Mouse (Mus musculus) kidney, embryonic 14.5 days (tissue): Measurements from ENCODE around the gene Plin2. TPM values are rescaled to one million over a fixed set of nuclear protein-coding genes. Genes with fewer than 3 reads are reported as not detected.
"Not testable (repeated sequence)": the region's sequence is repeated elsewhere in the genome, so short reads cannot be mapped to it uniquely, and the experiment has no call there.

ENCODE experiments used
- ATAC-seq: fragments of 200-750 bp; cut with Nextera tagmentation; 2 replicates; pipeline ENCODE4 v1.8.0; 2017; ENCODE audit warnings: moderate number of reproducible peaks, mild to moderate bottlenecking, moderate TSS enrichment, moderate library complexity; ENCODE audit not compliant: low FRiP score, low TSS enrichment
- H3K27ac ChIP-seq: fragments of 300-500 bp; sonication (generic); 2 replicates; pipeline ENCODE4 v1.5.1; 2014; ENCODE audit warnings: low read depth, mild to moderate bottlenecking, low read length, moderate library complexity, mixed read lengths
- H3K27me3 ChIP-seq: fragments of 300-500 bp; sonication (generic); 2 replicates; pipeline ENCODE4 v1.6.1; 2014; ENCODE audit warnings: mild to moderate bottlenecking, low read length; ENCODE audit not compliant: control insufficient read depth, insufficient read depth
- H3K36me3 ChIP-seq: fragments of 300-500 bp; sonication (generic); 2 replicates; pipeline ENCODE4 v1.6.1; 2014; ENCODE audit warnings: low read length, mixed read lengths; ENCODE audit not compliant: control insufficient read depth, insufficient read depth
- H3K4me1 ChIP-seq: fragments of 300-500 bp; sonication (generic); 2 replicates; pipeline ENCODE4 v1.6.1; 2014; ENCODE audit warnings: low read length, mixed read lengths; ENCODE audit not compliant: control insufficient read depth, insufficient read depth
- H3K4me2 ChIP-seq: fragments of 300-500 bp; sonication (generic); replicated peaks from 2 replicates; pipeline ENCODE4 v1.6.1; 2014; ENCODE audit warnings: low read depth, mild to moderate bottlenecking, low read length
- H3K4me3 ChIP-seq: fragments of 300-500 bp; sonication (generic); 2 replicates; pipeline ENCODE4 v1.5.1; 2014; ENCODE audit warnings: mild to moderate bottlenecking, low read length
- H3K9ac ChIP-seq: fragments of 300-500 bp; sonication (generic); 2 replicates; pipeline ENCODE4 v1.6.1; 2014; ENCODE audit warnings: low read depth, mild to moderate bottlenecking, low read length, moderate library complexity
- H3K9me3 ChIP-seq: fragments of 300-500 bp; sonication (generic); 2 replicates; pipeline ENCODE4 v1.6.1; 2016; ENCODE audit warnings: low read length; ENCODE audit not compliant: control insufficient read depth
- WGBS: fragments of 180-500 bp; shearing (Covaris S2); extraction: QIAGEN DNeasy Blood & Tissue Kit; methylation state at CpG from one replicate; pipeline ENCODE4 v1.1.7; 2014; 5-methylcytosine and 5-hydroxymethylcytosine counted together
- polyA plus RNA-seq: library from polyadenylated mRNA; unstranded; fragments of >200 nt; fragmentation: Nextera tagmentation; extraction: Ambion mirVana; gene quantifications from 2 replicates; pipeline ENCODE4 v1.2.1, GENCODE M21; 2014

Gene Plin2
- polyA plus RNA-seq, 1 experiment from 2014 or later: 56.5 TPM

DNA sequence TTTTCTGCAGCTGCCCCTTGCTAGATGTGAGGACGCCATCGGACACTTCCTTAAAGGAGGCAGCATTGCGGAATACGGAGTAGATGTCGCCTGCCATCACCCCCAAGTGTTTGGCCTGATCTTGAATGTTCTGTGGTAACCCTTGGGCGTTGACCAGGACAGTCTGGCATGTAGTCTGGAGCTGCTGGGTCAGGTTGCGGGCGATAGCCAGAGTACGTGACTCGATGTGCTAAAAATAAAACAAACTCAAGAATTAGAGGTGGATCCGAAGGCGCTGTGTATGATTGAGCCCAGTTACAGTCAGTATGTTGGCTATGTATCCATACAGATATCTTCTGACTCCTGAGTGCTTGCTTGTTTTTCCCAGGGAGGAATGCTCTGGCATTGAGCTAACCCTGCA is 12.7 kb downstream of the Plin2 start:
- WGBS: 96% methylated on average over 12 of the region's 12 CpGs
- no peak overlapping the region for H3K4me2 ChIP-seq
- no peaks in the 10 kb centered on the region for H3K4me1 ChIP-seq
- no peak overlapping the region for H3K27ac ChIP-seq
- H3K9ac ChIP-seq: no peak overlapping the region
- H3K4me3 ChIP-seq: no peak overlapping the region
- no peaks in the 10 kb centered on the region for H3K9me3 ChIP-seq
- peaks cover 48% of the 10 kb centered on the region for H3K36me3 ChIP-seq
- H3K27me3 ChIP-seq: no peaks in the 10 kb centered on the region
- ATAC-seq: no peak

- WGBS: 89% methylated on average over 8 of the region's 8 CpGs
- ATAC-seq, H3K27me3 ChIP-seq, H3K9me3 ChIP-seq, H3K4me1 ChIP-seq, H3K27ac ChIP-seq, H3K4me3 ChIP-seq, H3K9ac ChIP-seq, H3K4me2 ChIP-seq: not testable (repeated sequence)
- H3K36me3 ChIP-seq: peaks cover 42% of the 10 kb centered on the region
These were observed 13.4 kb downstream of the Plin2 start for GRCm38 (mm10) chr4:86656410-86656809.

DNA sequence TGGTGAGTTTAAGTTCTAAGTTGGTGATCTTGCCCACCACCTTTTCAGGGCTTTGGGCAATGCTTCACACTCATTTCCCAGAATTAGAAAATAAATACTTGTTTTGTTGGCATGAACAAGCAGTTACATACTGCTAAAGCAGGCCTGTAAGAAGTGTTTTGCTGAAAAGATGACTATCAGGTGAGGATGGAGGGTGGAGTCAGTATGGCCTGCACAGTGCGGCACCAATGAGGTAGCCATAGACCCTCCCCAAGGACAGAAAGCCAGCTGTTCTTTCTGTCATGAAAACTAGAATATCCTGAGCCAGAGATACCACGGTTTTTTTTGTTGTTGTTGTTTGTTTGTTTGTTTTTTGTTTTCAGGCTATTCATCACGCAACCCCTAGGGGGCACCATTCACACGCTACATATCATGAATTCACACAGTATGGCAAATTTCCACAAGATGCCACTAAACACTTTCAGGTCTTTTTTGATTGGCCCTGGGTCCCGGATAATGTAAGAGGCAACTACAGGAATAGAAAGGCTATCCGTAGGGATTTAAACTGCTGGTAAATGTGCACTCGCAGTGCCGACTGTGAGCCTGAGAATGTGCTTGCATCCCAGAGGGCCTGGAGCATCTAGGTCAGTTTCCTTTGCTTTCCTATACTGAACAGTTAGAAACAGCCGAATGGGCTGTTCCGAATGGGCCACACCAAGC is 18.0 kb downstream of the Plin2 start:
- no peak overlapping the region for H3K9ac ChIP-seq
- peaks cover 4% of the 10 kb centered on the region; the same call in 1 of the 2 replicates for H3K36me3 ChIP-seq
- no peaks in the 10 kb centered on the region for H3K27me3 ChIP-seq
- no peak overlapping the region for H3K27ac ChIP-seq
- 72% methylated on average over 10 of the region's 10 CpGs for WGBS
- no peaks in the 10 kb centered on the region for H3K9me3 ChIP-seq
- H3K4me3 ChIP-seq: no peak overlapping the region
- no peak for ATAC-seq
- no peaks in the 10 kb centered on the region for H3K4me1 ChIP-seq
- no peak overlapping the region for H3K4me2 ChIP-seq

- H3K9me3 ChIP-seq, H3K4me1 ChIP-seq, H3K4me2 ChIP-seq, H3K4me3 ChIP-seq, H3K27ac ChIP-seq, ATAC-seq, H3K9ac ChIP-seq, H3K36me3 ChIP-seq, H3K27me3 ChIP-seq: not testable (repeated sequence)
- WGBS: 88% methylated on average over 10 of the region's 13 CpGs
These were observed 21.5 kb downstream of the Plin2 start for GRCm38 (mm10) chr4:86648394-86648793.

DNA sequence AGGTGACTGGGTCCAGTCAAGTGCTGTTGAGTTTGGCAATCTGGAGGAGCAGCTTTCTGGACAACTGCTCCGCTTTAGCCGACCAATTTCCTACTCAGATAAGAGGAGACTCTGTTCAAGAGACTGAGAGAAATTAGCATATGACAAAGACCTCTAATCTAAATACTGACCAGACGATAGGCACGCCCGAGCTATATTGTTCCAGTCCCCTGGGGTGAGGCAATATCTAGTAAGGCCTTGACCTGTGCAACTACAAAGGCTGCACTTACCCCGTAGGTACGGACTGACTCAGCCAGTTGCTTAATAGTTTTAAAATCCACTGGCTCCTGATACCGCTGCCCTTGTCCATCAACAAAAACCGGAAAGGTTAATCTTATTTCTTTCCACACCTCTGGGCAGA is 32.3 kb downstream of the Plin2 start:
- not testable (repeated sequence) for H3K4me1 ChIP-seq, H3K9me3 ChIP-seq, H3K9ac ChIP-seq, H3K4me2 ChIP-seq, H3K27me3 ChIP-seq, H3K27ac ChIP-seq, ATAC-seq, H3K36me3 ChIP-seq, H3K4me3 ChIP-seq
- 96% methylated on average over 9 of the region's 9 CpGs for WGBS

GRCm38 (mm10) chr4:86634873-86635272 is 35.0 kb downstream of the Plin2 start:
- not testable (repeated sequence) for H3K4me3 ChIP-seq, ATAC-seq, H3K9me3 ChIP-seq, H3K27me3 ChIP-seq, H3K4me2 ChIP-seq, H3K9ac ChIP-seq, H3K27ac ChIP-seq, H3K36me3 ChIP-seq, H3K4me1 ChIP-seq

- H3K4me2 ChIP-seq, H3K36me3 ChIP-seq, H3K27me3 ChIP-seq, H3K9ac ChIP-seq, H3K27ac ChIP-seq, H3K4me1 ChIP-seq, H3K9me3 ChIP-seq, H3K4me3 ChIP-seq, ATAC-seq: not testable (repeated sequence)
These were observed 35.5 kb downstream of the Plin2 start for GRCm38 (mm10) chr4:86634312-86634711.

DNA sequence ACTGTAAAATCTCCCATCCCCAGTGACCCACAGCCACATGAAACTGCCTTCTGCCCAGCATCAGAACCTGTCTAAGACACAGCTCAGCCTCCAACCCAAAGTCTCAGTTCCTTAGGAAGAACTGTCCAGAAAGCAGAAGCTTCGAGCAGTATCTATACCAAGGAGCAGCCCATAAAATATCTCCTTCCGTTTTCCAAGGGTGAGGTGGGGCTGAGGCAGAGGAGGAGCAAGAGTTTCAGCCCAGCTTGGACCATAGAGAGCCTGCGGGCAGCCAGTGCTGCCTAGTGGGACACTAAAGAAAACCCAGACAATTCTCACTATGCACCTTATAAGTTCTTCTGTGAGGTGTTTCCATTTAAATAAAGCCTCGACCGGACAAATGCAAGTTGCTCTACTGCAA is 37.3 kb downstream of the Plin2 start:
- not testable (repeated sequence) for H3K9me3 ChIP-seq, H3K4me2 ChIP-seq, H3K27me3 ChIP-seq, H3K27ac ChIP-seq, H3K36me3 ChIP-seq, ATAC-seq, H3K4me1 ChIP-seq, H3K9ac ChIP-seq, H3K4me3 ChIP-seq
- WGBS: 75% methylated on average over 4 of the region's 5 CpGs

GRCm38 (mm10) chr4:86631831-86632230 is 38.0 kb downstream of the Plin2 start:
- Histone ChIP-seq H3K36me3 (no peaks in the 10 kb centered on the region), H3K4me2 (no peak overlapping the region), H3K27me3 (no peaks in the 10 kb centered on the region), H3K27ac (no peak overlapping the region), H3K9me3 (no peaks in the 10 kb centered on the region), H3K9ac (no peak overlapping the region), H3K4me3 (no peak overlapping the region), H3K4me1 (no peaks in the 10 kb centered on the region)
- WGBS: 17% methylated on average over 4 of the region's 4 CpGs
- no peak for ATAC-seq
